Mouse (Mus musculus): Measurements from ENCODE around the gene Spata1.

Spata1 gene

DNA sequence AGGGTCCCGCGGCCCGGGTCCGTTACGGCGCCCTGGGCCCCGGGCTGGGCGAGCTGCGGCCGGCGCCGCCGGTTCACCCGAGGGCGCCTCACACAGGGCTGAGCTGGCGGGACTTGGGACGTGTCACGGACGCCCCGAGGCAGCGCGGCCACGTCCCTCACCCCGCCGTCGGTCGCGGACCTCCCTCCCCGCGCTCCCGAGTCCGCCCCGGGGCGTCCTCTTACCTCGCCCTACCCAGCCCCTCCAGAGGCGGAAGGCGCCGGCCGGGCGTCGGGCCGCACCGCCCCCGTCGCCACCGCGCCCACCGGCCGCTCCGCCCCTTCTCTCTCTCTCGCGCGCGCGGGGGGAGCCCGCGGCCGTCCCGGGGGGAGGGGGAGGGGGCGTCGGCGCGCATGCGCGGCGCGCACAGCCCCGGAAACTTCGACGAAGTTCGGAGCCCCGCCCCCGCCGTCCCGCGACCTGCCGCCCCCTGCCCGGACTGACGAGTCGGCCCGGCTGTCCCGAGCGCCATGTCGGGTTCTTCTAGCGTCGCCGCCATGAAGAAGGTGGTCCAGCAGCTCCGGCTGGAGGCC is at the start of gene Spata1, which contains the start of gene Gng5:
Gene Spata1, minus strand, starts transcription at position 323 of the 572 bp plus-strand sequence.
Gene Gng5, plus strand, starts transcription at position 377 of the 572 bp plus-strand sequence.
- peak; percentile 93 to 96 for DNase-seq (ENCODE audit: inconsistent age in 2 of 2, low spot score in 1 of 2)

DNA sequence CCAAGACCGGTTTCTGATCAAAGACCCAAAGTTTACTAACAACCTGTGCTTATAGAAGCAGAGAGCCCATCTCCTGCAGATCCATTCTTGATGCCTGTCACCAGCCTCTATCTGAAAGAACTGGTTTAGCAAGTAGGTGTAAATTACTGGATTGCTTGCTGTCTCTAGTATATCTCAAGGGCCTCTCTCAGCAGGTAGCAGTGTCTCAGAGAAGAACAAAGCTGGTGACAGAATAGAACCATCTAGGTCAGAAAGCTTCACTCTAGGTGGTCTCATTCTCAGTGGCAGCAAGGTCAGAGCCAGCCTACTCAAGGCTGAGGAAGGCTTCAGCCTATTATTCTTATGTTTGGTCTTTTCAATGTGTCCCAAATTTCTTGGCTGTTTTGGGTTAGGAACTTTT is 44.1 kb upstream of the Spata1 start:
- no peak for DNase-seq (ENCODE audit: inconsistent age in 2 of 2, low spot score in 1 of 2)

DNA sequence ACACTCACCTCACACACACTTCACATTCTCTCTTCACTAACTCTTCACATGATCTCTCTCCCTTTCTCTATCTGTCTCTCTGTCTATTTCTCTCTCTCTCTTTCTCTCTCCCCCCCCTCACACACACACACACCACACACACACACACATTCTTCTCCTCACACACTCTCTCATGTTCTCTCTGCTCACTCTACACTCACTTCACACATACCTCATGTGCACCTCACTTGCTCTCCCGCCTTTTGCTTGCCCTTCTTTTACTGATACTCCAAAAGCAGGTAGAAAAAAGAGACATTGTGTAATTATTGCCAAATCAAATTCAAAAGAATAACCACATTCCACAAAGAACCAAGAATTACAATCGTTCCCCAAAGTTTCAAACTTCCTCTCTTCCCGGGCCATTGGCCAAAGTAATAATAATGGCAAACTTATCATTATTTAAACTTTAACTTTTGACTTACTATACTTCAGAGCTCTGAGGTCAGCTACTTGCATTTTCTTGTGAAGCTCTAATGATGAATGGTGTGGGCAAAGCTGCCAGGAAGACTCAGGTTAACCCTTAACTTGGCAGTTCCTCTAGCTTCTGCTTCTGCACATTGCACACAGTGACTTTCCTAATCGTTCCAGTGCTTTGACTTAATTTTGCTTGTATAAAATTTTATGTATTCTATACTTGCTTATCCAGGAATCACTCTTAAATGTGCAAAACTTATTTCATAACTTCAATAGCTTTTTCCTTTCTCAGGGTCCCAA is 41.1 kb upstream of the Spata1 start:
- DNase-seq (ENCODE audit: inconsistent age in 2 of 2, low spot score in 1 of 2) = no peak

DNA sequence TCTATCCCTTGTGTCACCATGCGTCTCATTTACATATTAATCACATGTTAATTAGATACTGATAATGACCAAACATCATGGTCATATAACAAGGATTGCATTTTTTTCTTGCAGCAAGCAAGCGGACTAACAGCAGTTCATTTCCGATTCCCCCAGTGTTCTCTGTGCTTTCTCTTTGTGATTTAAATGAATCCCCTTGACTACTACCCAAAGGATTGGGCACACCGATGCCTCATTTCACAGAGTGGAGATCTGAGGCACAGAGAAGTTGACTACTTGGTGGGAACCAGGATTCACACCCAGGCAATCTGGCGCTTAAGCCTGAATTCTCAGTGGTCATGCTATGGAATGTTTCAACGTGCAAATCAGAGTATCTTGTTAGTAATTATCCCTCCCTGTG is 35.4 kb upstream of the Spata1 start:
- DNase-seq (ENCODE audit: inconsistent age in 2 of 2, low spot score in 1 of 2) = no peak

DNA sequence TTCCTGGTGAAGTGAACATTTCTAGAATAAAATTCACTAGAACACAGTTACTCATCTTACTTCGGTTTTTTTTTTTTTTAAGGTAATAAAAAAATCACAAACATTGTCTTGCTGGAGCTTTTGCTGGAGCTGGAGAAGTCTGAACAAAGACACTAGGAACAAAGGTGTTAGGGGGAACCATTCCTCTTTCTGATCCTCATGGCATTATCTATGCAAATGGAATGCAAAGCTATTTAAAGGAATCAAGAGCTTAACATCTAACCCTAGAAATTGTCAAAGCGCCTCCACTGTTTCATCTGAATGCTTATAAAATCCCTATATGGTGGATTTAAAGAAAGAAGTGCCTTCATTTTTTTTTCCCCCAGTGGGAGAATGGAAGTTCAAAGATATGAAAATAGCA is 28.8 kb upstream of the Spata1 start:
- no peak for DNase-seq (ENCODE audit: inconsistent age in 2 of 2, low spot score in 1 of 2)

DNA sequence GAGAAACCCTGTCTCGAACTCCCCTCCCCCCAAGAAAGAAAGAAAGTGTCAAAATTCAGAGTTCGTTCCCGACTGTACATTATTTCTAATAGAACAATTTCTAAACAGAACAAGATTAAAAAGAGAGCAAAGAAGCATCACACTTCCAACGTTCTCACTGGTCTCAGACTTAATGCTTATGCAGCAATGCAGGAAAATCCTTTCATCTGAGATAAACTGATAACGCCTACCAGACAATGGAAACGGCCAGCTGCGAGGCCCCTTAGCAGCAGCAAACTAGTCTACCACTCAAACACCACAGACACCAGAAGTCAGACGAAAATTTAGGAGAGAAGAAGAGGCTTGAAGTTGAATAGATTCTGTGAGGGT is 22.1 kb upstream of the Spata1 start:
- DNase-seq (ENCODE audit: inconsistent age in 2 of 2, low spot score in 1 of 2) = peak in 1 of 2 experiments; percentile 17

DNA sequence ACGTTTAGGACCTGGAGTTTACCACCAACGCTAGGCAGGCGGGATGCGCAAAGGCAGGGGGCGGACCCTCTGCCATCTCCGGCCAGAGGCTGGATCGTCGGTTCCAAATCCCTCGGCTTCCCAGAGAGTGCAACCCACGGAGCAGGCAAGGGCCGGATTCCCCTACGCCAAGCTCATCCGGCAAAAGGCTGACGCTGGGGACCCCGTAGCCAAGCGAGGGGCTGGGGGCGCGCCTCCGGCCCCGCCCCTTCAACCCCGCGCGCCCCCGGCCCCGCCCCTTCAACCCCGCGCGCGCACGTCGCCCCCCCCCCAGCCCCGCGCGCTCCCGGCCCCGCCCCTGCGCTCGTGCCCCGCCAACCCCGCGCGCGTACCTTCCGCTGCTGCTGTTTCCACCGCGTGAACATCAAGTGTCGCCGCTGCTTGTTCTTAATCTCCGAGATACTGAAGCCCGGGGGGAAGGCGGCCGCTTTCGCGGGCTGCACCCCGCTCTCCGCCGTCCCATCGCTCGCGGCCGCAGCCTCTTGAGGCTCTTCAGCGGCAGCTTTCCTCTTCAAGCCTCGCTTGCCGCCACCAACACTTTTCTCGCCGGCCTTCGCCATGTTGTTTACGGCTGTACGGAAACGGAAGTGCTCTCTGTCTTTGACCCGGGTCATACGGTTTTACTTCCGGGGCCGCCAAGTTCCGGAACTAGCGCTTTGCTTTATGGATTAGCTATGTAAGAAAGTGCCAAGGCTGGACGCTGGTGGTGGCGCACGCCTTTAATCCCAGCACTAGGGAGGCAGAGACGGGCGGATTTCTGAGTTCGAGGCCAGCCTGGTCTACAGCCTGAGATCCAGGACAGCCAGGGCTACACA is 21.5 kb upstream of the Spata1 start, which contains the start of gene Rpf1:
Gene Rpf1, minus strand, starts transcription at position 632 of the 854 bp plus-strand sequence.
- peak; percentile 93 to 98 for DNase-seq (ENCODE audit: inconsistent age in 2 of 2, low spot score in 1 of 2)

DNA sequence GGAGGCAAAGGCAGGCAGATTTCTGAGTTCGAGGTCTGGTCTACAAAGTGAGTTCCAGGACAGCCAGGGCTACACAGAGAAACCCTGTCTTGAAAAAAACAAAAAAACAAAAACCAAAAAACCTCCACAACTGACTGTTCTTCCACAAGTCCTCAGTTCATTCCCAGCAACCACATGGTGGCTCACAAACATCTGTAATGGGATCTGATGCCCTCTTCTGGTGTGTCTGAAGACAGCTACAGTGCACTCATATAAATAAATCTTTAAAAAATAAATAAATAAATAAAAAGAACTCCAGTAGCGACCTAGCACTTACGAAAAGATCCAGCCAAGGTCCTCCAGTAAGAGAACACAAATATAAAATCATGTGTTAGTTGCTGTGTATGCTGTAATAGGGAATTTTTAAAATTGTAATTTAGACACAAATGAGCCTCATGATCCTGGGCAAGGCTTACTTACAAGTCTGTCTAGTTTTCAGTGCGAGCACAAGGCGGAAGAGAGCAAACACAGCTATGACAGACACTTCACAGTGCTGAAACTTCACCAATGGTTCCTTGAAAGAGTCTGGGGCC is 20.8 kb upstream of the Spata1 start:
- DNase-seq (ENCODE audit: inconsistent age in 2 of 2, low spot score in 1 of 2) = no peak

DNA sequence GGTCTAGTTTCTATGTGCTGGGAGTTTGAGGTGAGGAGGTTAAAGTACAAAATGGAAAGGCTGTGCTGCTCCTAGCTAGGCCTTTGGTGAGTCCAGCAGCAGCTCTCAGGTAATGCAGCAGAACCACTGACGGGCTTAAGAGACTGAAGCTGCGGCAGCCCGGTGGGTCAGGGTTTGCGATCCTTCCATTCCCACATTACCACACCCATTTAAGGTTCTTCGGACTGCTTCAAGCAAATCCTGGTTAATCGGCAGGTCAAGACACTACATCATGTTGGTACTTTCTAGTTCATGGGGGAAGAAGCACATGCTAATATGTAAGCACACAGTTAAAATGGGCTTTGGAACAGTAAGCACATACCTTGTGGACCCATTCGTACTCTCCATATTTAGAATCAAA is 7.2 kb upstream of the Spata1 start:
- no peak for DNase-seq (ENCODE audit: inconsistent age in 2 of 2, low spot score in 1 of 2)

DNA sequence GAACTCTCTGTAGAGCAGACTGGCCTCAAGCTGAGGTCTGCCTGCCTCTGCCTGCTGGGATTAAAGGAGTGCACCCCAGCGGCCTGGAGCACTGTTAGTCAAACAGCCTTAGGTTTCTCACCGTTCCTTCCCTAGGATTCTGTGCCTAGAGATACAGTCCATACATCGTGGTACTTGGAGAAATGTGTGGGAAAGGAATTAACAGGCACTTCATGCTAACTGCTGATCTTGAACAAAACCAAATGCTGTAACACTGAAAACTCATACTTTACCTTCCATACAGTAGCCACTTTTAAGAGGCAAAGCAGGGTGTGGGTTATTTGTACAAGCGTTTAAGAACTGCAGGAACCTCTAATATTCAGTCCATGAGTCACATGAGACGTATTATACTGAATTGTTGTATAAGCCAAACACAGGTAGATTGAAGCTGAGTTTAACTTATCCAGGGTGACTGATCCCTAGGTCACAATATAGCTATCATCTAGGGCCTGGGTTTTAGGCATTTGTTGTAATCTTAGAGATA is 2.1 kb upstream of the Spata1 start:
- DNase-seq (ENCODE audit: inconsistent age in 2 of 2, low spot score in 1 of 2) = no peak

DNA sequence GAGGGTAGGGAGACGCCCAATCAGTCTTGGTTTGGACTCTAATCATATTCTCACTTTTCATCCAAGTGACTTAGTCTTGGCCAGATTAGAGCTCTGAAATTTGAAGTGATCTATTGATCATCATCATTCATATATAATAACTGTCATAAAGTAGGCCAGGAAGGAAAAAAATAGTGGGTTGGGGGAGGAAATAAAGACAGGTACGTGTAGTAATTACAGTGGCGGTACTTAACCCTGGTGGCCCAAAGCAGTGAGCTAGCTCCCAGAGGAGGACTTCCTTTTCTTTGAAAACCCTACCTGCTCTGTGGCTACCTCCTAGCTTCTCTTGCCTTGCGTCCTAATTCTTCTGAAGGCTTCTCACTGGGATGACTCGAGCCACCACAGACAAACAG is 1.3 kb upstream of the Spata1 start:
- DNase-seq (ENCODE audit: inconsistent age in 2 of 2, low spot score in 1 of 2) = no peak

DNA sequence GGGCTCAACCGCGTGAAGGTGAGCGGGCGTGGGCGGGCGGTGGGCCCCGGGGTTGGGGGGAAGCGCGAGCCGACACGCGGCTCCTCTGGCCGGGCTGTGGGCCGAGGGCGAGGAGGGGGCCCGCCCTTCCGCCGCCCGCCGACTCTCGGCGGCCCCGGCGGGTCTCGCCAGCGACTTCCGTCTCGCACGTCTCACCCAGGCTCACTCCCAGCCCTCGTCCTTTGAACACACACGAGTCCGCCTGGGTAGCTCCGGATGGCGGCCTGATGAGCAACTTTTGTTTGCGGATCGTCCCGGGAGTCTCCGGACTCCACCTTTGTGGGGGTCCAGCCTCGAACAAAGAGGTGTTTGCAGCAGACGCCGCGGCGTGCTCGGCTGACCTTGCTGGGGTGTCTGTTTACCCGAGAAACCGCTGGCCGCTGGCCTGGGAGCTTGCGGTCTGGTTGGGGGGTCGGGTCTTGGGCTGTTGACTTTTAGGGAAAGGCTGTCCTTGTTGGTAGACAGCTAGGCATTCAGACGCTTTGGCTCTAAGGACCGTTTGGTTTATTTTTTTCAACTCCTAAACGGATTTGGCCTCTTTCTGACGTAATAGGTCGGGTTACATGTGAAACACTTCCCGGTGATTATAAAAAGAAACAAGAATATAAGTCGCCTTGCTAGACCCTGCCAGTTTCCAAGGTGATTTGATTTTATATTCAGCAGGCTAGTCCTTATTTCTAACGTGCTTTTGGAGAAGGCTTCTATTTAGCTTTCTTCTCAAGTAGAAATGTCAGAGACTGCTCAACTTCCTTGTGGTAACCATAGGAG is 653 bp upstream of the Spata1 start:
- DNase-seq (ENCODE audit: inconsistent age in 2 of 2, low spot score in 1 of 2) = peak in 1 of 2 experiments; percentile 88

DNA sequence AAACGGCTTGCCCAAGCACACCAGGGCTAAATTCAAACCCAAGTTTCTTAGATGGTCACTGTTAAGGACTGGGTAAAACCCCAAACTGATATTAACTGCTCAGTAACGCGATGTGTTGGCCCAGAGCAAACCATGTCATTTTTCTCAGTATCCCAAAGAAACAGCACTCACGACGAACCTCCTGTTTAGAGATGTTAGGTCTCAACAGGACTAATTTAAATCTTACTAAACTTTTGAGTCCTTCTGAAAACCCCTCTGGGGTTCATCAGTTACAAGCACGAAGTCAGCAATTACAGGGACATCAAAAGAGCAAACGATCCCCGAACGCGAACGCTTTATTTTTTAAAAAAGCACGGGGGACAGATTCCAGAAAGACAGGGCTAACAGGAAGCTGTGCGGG is 564 bp downstream of the Spata1 start:
- no peak for DNase-seq (ENCODE audit: inconsistent age in 2 of 2, low spot score in 1 of 2)

DNA sequence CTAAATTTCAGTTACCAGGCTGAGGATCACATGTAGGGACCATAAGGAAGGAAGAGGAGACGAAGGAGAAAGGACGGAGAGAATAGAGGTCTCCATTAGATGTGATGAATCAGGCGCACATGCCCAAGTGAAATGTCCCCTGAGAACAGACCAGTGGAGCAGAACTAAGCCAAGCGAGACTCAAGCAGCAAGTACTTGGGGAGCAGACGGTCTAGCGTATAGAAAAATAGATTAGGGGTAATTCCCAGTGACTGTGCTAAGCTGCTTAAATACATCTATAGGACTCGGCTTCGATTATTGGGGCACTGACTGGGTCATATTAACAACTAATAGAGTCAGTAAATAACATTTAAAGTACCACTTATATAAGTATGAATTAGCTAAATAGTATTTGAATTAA is 4.6 kb downstream of the Spata1 start:
- no peak for DNase-seq (ENCODE audit: inconsistent age in 2 of 2, low spot score in 1 of 2)

DNA sequence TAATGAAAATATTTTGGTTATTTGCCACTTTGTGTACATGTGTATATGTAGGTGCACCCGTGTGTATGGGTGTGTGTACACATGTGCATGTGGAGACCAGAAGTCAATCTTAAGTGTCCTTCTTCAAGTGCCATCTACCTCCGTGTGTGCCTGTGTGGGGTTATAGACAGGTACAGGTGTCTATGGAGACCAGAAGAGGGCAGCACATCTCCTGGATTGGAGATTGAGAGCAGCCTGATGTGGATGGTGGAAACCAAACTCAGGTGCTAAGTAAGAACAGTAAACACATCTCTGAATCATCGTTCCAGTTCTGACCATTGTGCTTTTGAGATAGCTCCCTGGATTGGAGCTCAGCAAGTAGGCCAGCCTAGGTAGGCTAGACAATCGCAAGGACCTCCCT is 13.1 kb downstream of the Spata1 start:
- no peak for DNase-seq (ENCODE audit: inconsistent age in 2 of 2, low spot score in 1 of 2)

DNA sequence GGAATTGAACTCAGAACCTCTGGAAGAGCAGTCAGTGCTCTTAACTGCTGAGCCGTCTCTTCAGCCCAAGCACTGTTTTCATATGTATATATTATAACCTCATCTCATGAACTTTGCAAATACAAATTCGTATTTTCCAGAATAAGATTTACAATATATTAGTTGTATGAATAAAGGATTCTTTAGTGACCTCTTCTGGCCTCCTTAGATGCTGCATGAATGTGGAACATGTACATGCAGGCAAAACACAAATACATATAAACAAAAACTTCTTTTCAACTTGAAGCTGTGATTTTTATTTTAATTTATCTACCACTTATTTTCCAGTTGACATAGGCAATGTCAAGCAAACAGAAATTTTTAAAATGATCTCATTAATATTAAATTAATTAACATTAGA is 17.5 kb downstream of the Spata1 start:
- DNase-seq (ENCODE audit: inconsistent age in 2 of 2, low spot score in 1 of 2) = no peak

DNA sequence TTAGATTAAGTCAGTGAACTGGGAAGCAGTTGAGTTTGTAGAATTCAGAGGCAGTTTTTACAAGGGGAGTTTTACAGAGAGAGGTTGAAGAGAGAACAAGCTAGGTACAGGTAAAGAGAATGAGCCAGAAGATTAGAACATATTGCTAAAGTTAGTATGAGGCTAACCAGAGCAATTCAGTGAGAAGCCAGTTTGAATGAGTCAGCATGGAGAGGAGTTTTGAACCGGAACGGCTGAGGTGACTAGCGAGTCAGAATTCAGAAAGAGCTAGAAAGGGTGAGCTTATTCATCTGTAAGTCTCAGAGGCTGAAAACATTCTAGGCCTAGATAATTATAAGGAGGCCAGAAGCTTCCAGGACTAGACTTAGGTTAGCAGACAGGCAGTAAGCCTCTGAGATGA is 25.1 kb downstream of the Spata1 start:
- DNase-seq (ENCODE audit: inconsistent age in 2 of 2, low spot score in 1 of 2) = no peak

DNA sequence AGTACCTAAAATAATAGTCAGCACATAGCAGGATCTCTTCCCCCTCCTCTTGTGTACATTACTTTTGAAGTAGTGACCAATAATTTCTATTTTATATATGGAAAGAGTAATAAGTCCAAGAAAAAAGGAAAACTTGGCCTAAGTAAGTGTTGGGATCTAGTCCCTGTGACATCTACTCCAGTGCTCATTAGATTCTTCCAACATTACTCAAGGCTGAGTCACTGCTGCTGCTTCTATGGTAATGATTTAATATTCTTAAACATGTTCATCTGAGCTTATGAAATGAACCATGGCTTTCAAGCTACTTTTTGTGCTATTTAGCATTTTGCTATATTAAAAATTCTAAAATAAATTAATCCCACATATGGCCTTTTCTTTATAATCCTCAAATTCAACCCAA is 25.8 kb downstream of the Spata1 start:
- peak in 1 of 2 experiments; percentile 33 for DNase-seq (ENCODE audit: inconsistent age in 2 of 2, low spot score in 1 of 2)

DNA sequence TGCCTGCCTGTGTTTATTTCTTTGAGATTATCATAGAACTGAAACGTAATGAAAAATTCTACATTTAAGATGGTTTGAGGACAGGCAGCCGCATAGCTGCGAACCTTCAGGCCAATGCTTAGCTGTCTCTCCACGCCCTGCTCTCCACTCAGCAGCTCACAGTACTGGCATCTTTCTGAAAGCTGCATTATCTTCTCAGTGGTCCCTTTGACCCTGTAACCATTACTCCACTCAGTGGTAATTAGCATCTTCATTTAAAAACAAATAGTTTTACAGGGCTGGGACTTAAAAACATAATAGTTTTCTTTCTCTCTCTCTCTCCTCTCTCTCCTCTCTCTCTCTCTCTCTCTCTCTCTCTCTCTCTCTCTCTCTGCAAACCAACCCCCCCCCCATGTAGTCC is 26.9 kb downstream of the Spata1 start:
- no peak for DNase-seq (ENCODE audit: inconsistent age in 2 of 2, low spot score in 1 of 2)

DNA sequence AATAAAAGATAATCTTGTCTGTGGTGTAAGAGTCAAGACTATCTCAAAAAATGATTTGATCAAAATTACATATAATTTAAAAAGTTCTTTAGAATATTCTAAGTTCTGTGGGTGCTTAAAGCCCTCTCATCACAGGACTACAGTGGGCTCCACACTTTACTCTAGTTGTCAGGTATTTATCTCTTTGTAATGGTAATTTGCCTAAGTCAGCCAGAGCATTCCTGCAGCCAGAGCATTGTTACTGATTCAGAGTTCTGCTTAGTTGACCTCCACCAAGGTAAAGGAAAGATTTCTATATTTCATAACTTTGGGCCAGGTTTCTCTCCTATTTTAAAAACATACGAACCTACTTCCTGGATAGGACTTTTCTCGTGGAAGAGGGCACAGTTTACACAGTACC is 30.3 kb downstream of the Spata1 start:
- DNase-seq (ENCODE audit: inconsistent age in 2 of 2, low spot score in 1 of 2) = no peak
